Mouse (Mus musculus) stomach, postnatal 0 days (tissue): ENCODE measurements around the gene Sall4.

ENCODE experiments used
- CTCF ChIP-seq: IDR thresholded peaks from 2 replicates; pipeline ENCODE4 v1.5.1; 2016; ENCODE audit warnings: antibody characterized with exemption, low read depth, mild to moderate bottlenecking, moderate library complexity
- EP300 ChIP-seq: optimal IDR thresholded peaks from 2 replicates; pipeline ENCODE3; 2016; ENCODE audit warnings: antibody characterized with exemption

GRCm38 (mm10) chr2:168761141-168761540 lies 6.6 kb downstream of the Sall4 start:
- TF ChIP-seq CTCF: no peak
- TF ChIP-seq EP300: no peak
